Mouse (Mus musculus) erythroblast, embryonic 14.5 days (primary cell): Measurements from ENCODE around the gene Tpcn1.

Experiments used
- GATA1 ChIP-seq: IDR thresholded peaks from 2 replicates; pipeline ENCODE4 v1.6.1; 2012; ENCODE audit warnings: low read length, inconsistent platforms, mixed read lengths
- TAL1 ChIP-seq: IDR thresholded peaks from 3 replicates; pipeline ENCODE4 v1.6.1; 2012; ENCODE audit warnings: low read length, inconsistent platforms, mixed read lengths

DNA sequence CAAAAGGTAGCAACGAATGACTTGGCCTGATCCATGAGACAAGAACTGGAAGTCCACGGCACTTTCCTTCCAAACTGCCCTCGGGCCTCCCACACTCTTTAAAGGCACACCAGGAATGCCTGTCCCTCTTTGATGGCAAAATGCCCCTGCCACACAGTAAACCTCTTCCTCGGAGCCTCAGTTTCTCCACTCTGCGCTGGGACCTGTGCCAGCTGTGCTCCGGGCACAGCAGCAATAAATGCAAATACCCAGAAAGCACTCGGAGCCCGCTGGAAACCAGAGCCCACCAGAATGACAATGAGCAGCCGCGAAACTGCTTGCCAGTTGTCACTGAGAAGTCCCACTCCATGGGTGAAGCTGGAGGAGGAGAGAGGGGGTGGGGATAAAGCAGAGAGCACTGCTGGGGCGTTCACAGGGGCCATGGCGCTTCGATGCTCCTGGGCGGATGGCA lies 20.7 kb downstream of the Tpcn1 start:
- no peak for TF ChIP-seq TAL1
- no peak for TF ChIP-seq GATA1
